Mouse (Mus musculus) limb, embryonic 14.5 days (tissue): ENCODE results near the gene Ccdc184. TPM values are rescaled to one million over a fixed set of nuclear protein-coding genes. Genes with fewer than 3 reads are reported as not detected.

Source experiments
- ATAC-seq: fragments of 200-750 bp; cut with Nextera tagmentation; 2 replicates; pipeline ENCODE4 v1.8.0; 2017; ENCODE audit warnings: low read depth, moderate number of reproducible peaks, moderate TSS enrichment; ENCODE audit not compliant: low FRiP score
- DNase-seq: peaks from one replicate; pipeline ENCODE4 v3.0.0-alpha.2; 2015; ENCODE audit warnings: low spot score
- H3K27ac ChIP-seq: fragments of 300-500 bp; sonication (generic); replicated peaks from 2 replicates; pipeline ENCODE4 v1.5.1; 2014; ENCODE audit warnings: low read depth, mild to moderate bottlenecking, low read length, moderate library complexity, mixed read lengths
- H3K27me3 ChIP-seq: fragments of 300-500 bp; sonication (generic); 2 replicates; pipeline ENCODE4 v1.6.1; 2014; ENCODE audit warnings: low read length, mixed read lengths; ENCODE audit not compliant: control insufficient read depth, insufficient read depth
- H3K36me3 ChIP-seq: fragments of 300-500 bp; sonication (generic); 2 replicates; pipeline ENCODE4 v1.6.1; 2014; ENCODE audit warnings: mild to moderate bottlenecking, low read length, moderate library complexity, mixed read lengths; ENCODE audit not compliant: control insufficient read depth, insufficient read depth
- H3K4me1 ChIP-seq: fragments of 300-500 bp; sonication (generic); 2 replicates; pipeline ENCODE4 v1.6.1; 2014; ENCODE audit warnings: antibody characterized with exemption, low read length, mixed read lengths; ENCODE audit not compliant: control insufficient read depth, insufficient read depth
- H3K4me2 ChIP-seq: fragments of 300-500 bp; sonication (generic); replicated peaks from 2 replicates; pipeline ENCODE4 v1.6.1; 2014; ENCODE audit warnings: low read depth, mild to moderate bottlenecking, low read length, moderate library complexity; ENCODE audit not compliant: severe bottlenecking
- H3K4me3 ChIP-seq: fragments of 300-500 bp; sonication (generic); replicated peaks from 2 replicates; pipeline ENCODE4 v1.5.1; 2014; ENCODE audit warnings: low read length
- H3K9ac ChIP-seq: fragments of 300-500 bp; sonication (generic); 2 replicates; pipeline ENCODE4 v1.6.1; 2014; ENCODE audit warnings: mild to moderate bottlenecking, low read depth, low read length, moderate library complexity; ENCODE audit not compliant: severe bottlenecking
- H3K9me3 ChIP-seq: fragments of 300-500 bp; sonication (generic); 2 replicates; pipeline ENCODE4 v1.6.1; 2016; ENCODE audit warnings: low read length; ENCODE audit not compliant: control insufficient read depth
- POLR2A ChIP-seq: fragments of 200-500 bp; IDR thresholded peaks from 2 replicates; pipeline ENCODE4 v1.8.0; 2012; ENCODE audit warnings: inconsistent platforms, mild to moderate bottlenecking, moderate library complexity, borderline replicate concordance; ENCODE audit not compliant: insufficient read depth, insufficient read length; ENCODE audit errors: extremely low read depth
- WGBS: fragments of 180-500 bp; shearing (Covaris S2); extraction: QIAGEN DNeasy Blood & Tissue Kit; methylation state at CpG from one replicate; pipeline ENCODE4 v1.1.7; 2014; 5-methylcytosine and 5-hydroxymethylcytosine counted together
- polyA plus RNA-seq, 2 experiments: library from polyadenylated mRNA; depleted of rRNA in 1 of 2; stranded (reverse) in 1 of 2; unstranded in 1 of 2; fragments of >200 nt; fragmentation: Nextera tagmentation in 1 of 2; extraction: Ambion mirVana in 1 of 2; gene quantifications; 2 replicates each; pipeline versions ENCODE4 v1.2.1 to v1.2.3; 2012 to 2014

The Ccdc184 gene
- polyA plus RNA-seq, 2 experiments: 0.10 to 0.23 TPM

DNA sequence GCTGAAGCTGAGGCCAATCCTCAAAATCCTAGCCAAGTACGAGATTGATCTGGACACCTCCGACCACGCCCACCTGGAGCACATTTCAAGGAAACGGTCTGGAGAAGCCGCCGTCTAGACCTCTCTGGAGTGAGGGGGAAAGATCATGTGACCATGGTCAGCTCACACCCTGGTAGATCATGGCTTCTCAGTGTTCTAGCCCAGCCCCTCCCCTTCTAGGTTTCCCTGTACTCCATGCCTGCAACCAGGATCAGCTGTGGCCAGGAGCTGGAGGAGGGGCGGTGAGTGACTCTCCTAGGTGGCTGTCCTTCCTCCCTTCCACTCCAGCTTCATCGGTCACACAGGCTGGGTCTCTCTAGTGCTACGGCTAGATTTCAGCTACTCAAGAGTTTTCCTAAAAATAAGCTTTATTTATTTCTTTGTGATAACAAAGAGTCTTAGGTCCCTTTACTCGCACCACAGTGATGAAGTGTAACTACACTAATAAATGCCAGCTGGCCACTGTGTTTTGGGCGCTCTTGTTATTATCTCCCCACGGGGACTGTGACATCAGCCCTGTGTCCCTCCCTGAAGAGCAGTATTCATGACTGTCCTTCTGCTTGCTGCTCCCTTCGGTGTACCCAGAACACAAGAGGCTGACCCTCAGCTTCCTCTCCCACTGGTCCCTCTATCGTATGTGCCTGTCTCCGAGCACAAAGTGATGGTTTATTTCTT lies 34.9 kb upstream of the Ccdc184 start:
- Histone ChIP-seq H3K36me3 (peaks cover 97% of the 10 kb centered on the region), H3K9ac (no peak overlapping the region), H3K4me3 (no peak overlapping the region), H3K27ac (no peak overlapping the region), H3K4me2 (no peak overlapping the region), H3K4me1 (no peaks in the 10 kb centered on the region), H3K27me3 (no peaks in the 10 kb centered on the region), H3K9me3 (no peaks in the 10 kb centered on the region)
- no peak for DNase-seq
- WGBS: 85% methylated on average over 15 of the region's 15 CpGs
- no peak for ATAC-seq
- TF ChIP-seq POLR2A: no peak

- WGBS: 88% methylated on average over 3 of the region's 3 CpGs
- Histone ChIP-seq H3K9me3 (no peaks in the 10 kb centered on the region), H3K27ac (no peak overlapping the region), H3K4me2 (no peak overlapping the region), H3K9ac (no peak overlapping the region), H3K4me3 (no peak overlapping the region), H3K4me1 (no peaks in the 10 kb centered on the region), H3K36me3 (peaks cover 92% of the 10 kb centered on the region), H3K27me3 (no peaks in the 10 kb centered on the region)
- no peak for TF ChIP-seq POLR2A
- DNase-seq (no peak), ATAC-seq (no peak)
These were observed 33.5 kb upstream of the Ccdc184 start for GRCm38 (mm10) chr15:98133471-98133870.

- DNase-seq (no peak), ATAC-seq (no peak)
- WGBS: 93% methylated on average over 4 of the region's 4 CpGs
- Histone ChIP-seq H3K36me3 (peaks cover 92% of the 10 kb centered on the region), H3K27me3 (no peaks in the 10 kb centered on the region), H3K4me1 (no peaks in the 10 kb centered on the region), H3K27ac (no peak overlapping the region), H3K4me3 (no peak overlapping the region), H3K9me3 (no peaks in the 10 kb centered on the region), H3K4me2 (no peak overlapping the region), H3K9ac (no peak overlapping the region)
- TF ChIP-seq POLR2A: no peak
These were observed 32.9 kb upstream of the Ccdc184 start for GRCm38 (mm10) chr15:98134034-98134433.

GRCm38 (mm10) chr15:98134666-98135065 lies 32.3 kb upstream of the Ccdc184 start:
- H3K9me3 ChIP-seq: no peaks in the 10 kb centered on the region
- H3K27ac ChIP-seq: no peak overlapping the region
- H3K4me1 ChIP-seq: no peaks in the 10 kb centered on the region
- H3K27me3 ChIP-seq: no peaks in the 10 kb centered on the region
- no peak for TF ChIP-seq POLR2A
- no peak overlapping the region for H3K4me2 ChIP-seq
- H3K4me3 ChIP-seq: no peak overlapping the region
- peaks cover 93% of the 10 kb centered on the region for H3K36me3 ChIP-seq
- 87% methylated on average over 3 of the region's 3 CpGs for WGBS
- DNase-seq (no peak), ATAC-seq (no peak)
- no peak overlapping the region for H3K9ac ChIP-seq

GRCm38 (mm10) chr15:98135671-98136070 lies 31.3 kb upstream of the Ccdc184 start:
- H3K36me3 ChIP-seq: peaks cover 93% of the 10 kb centered on the region
- no peak overlapping the region for H3K4me2 ChIP-seq
- TF ChIP-seq POLR2A: no peak
- no peak overlapping the region for H3K9ac ChIP-seq
- no peaks in the 10 kb centered on the region for H3K9me3 ChIP-seq
- no peaks in the 10 kb centered on the region for H3K27me3 ChIP-seq
- no peak overlapping the region for H3K4me3 ChIP-seq
- no peak for DNase-seq
- WGBS: 93% methylated on average over 13 of the region's 13 CpGs
- no peak for ATAC-seq
- H3K27ac ChIP-seq: no peak overlapping the region
- H3K4me1 ChIP-seq: no peaks in the 10 kb centered on the region

- no peaks in the 10 kb centered on the region for H3K9me3 ChIP-seq
- no peak for TF ChIP-seq POLR2A
- no peak overlapping the region for H3K4me3 ChIP-seq
- DNase-seq (no peak), ATAC-seq (no peak)
- no peaks in the 10 kb centered on the region for H3K4me1 ChIP-seq
- H3K27me3 ChIP-seq: no peaks in the 10 kb centered on the region
- no peak overlapping the region for H3K27ac ChIP-seq
- peaks cover 90% of the 10 kb centered on the region for H3K36me3 ChIP-seq
- no peak overlapping the region for H3K4me2 ChIP-seq
- H3K9ac ChIP-seq: no peak overlapping the region
- 94% methylated on average over 9 of the region's 9 CpGs for WGBS
These were observed 30.1 kb upstream of the Ccdc184 start for GRCm38 (mm10) chr15:98136871-98137270.
